Mouse (Mus musculus) liver, adult 2 months (tissue): ENCODE results near the gene Eif3k. TPM values are rescaled to one million over a fixed set of nuclear protein-coding genes. Genes with fewer than 3 reads are reported as not detected.

ENCODE experiments used
- DNase-seq: peaks from one replicate; pipeline ENCODE4 v3.0.0-alpha.2; 2011; ENCODE audit warnings: low read depth, low spot score; ENCODE audit errors: extremely low read depth
- H3K27ac ChIP-seq: fragments of 200-500 bp; replicated peaks from 2 replicates; pipeline ENCODE4 v1.5.1; 2012; ENCODE audit warnings: low read depth, mild to moderate bottlenecking, control low read depth, inconsistent platforms, low read length; ENCODE audit not compliant: insufficient read depth
- H3K27me3 ChIP-seq: fragments of 200-500 bp; 2 replicates; pipeline ENCODE4 v1.6.1; 2012; ENCODE audit warnings: mild to moderate bottlenecking, moderate library complexity, low read length, inconsistent platforms; ENCODE audit not compliant: control insufficient read depth, insufficient read depth
- H3K36me3 ChIP-seq: fragments of 200-500 bp; 2 replicates; pipeline ENCODE4 v1.6.1; 2012; ENCODE audit warnings: low read length, inconsistent platforms; ENCODE audit not compliant: control insufficient read depth, insufficient read depth
- H3K4me1 ChIP-seq: fragments of 200-500 bp; 2 replicates; pipeline ENCODE4 v1.6.1; 2011; ENCODE audit warnings: low read length; ENCODE audit not compliant: control insufficient read depth, insufficient read depth
- H3K4me3 ChIP-seq: fragments of 200-500 bp; 2 replicates; pipeline ENCODE4 v1.5.1; 2011; ENCODE audit warnings: low read depth, mild to moderate bottlenecking, control low read depth, low read length, moderate library complexity; ENCODE audit not compliant: insufficient read depth
- H3K79me2 ChIP-seq: fragments of 200-500 bp; 2 replicates; pipeline ENCODE4 v1.6.1; 2012; ENCODE audit warnings: inconsistent platforms, mild to moderate bottlenecking, low read length, moderate library complexity; ENCODE audit not compliant: control insufficient read depth, insufficient read depth
- H3K9ac ChIP-seq: fragments of 200-500 bp; 2 replicates; pipeline ENCODE4 v1.6.1; 2012; ENCODE audit warnings: low read depth, mild to moderate bottlenecking, control low read depth, inconsistent platforms, low read length
- CTCF ChIP-seq: fragments of 200-500 bp; IDR thresholded peaks from 2 replicates; pipeline ENCODE4 v1.5.1; 2011; ENCODE audit warnings: low read depth, low read length, control low read depth
- POLR2A ChIP-seq: fragments of 200-500 bp; IDR thresholded peaks from 2 replicates; pipeline ENCODE4 v1.6.1; 2011; ENCODE audit warnings: low read length, control low read depth; ENCODE audit not compliant: insufficient read depth; ENCODE audit errors: extremely low read depth
- WGBS: fragments of 180-500 bp; shearing (Covaris S2); methylation state at CpG from one replicate; pipeline ENCODE4 v1.1.7; 2018; 5-methylcytosine and 5-hydroxymethylcytosine counted together
- polyA plus RNA-seq: library from polyadenylated mRNA; depleted of rRNA; stranded (reverse); fragments of >200 nt; gene quantifications from 2 replicates; pipeline ENCODE4 v1.2.3, GENCODE M21; 2012
- total RNA-seq: library from RNA; depleted of rRNA; stranded (reverse); fragments of >200 nt; gene quantifications from 2 replicates; pipeline ENCODE4 v1.2.3, GENCODE M21; 2014

Eif3k gene
- total and polyA plus RNA-seq, 2 experiments, result 64.8 to 91.2 TPM

DNA sequence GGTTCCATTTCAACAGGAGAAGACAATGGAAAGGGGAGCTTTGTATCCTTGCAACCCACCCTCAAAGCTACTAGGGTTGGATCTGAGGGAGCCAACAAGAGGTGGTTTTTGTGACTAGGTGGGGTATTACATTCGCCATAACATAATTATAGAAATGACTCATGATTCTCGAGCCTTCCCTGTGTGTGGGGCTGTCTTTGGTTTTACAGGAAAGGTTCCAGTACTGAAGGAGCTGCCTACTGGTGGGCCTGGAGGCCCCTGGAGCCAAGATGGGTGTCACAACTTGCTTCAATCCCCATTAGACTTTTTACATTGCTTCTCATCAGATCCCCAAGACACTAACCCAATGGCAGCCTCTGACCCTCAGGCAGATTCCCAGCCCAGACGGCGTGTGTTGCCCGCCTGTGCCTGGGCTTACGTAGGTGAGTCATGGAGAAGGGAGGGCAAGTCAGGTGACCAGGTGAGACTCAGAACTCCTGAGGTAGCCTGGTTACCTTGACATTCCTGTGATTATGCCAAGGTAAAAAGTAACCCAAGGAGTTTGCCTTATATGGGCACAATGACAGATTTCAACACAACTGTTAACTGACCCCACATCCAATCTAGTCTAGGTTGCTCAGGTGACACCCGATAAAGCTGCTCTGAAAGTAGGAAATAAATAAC is 50.5 kb downstream of the Eif3k start:
- Histone ChIP-seq H3K79me2 (peaks cover 38% of the 10 kb centered on the region), H3K9ac (no peak overlapping the region), H3K27me3 (no peaks in the 10 kb centered on the region), H3K36me3 (no peaks in the 10 kb centered on the region), H3K4me3 (no peak overlapping the region), H3K4me1 (peaks cover 51% of the 10 kb centered on the region), H3K27ac (peak overlapping the region; percentile 26)
- TF ChIP-seq CTCF, result no peak
- TF ChIP-seq POLR2A, result no peak
- DNase-seq, result peak; percentile 75
- 31% methylated on average over 7 of the region's 7 CpGs for WGBS

DNA sequence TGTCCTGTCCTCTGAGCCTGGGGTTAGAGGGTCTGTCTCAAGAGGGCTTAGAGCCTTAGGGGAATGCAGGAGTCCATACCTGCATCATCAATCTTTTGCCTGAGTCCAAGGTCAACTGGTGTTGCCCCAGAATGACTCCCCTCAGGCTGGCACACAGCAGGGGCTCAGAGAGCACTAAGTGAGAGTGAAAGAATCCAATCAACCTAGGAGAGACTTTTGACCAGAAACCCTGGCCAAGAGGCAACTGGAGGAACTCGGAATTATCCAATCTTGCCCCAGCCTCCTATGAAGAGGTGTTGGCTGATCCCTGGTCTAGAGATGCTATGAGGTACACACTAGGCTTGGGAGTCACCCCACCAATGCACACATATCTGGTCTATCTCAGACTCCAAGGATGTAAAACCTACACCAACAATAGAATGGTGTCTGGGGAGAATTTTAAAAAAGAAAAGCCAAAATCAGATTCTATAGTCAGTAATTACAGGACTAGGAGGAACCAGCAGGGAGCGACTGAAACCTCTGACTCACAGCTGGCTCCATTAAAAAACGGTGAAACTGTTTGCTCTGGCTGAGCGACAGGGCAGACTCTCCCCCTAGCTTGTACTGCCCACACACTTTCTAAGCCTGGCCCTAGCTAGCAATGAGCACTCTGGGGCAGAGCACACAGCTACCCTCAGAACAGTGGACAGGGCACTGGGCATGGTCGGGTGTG is 51.2 kb downstream of the Eif3k start:
- DNase-seq, result peak; percentile 68
- H3K27me3 ChIP-seq, result no peaks in the 10 kb centered on the region
- 14% methylated on average over 5 of the region's 5 CpGs for WGBS
- TF ChIP-seq CTCF (no peak), POLR2A (no peak)
- no peak overlapping the region for H3K9ac ChIP-seq
- H3K4me1 ChIP-seq, result peaks cover 52% of the 10 kb centered on the region
- H3K36me3 ChIP-seq, result no peaks in the 10 kb centered on the region
- H3K79me2 ChIP-seq, result peaks cover 35% of the 10 kb centered on the region
- H3K4me3 ChIP-seq, result no peak overlapping the region
- H3K27ac ChIP-seq, result peak overlapping the region; percentile 33

DNA sequence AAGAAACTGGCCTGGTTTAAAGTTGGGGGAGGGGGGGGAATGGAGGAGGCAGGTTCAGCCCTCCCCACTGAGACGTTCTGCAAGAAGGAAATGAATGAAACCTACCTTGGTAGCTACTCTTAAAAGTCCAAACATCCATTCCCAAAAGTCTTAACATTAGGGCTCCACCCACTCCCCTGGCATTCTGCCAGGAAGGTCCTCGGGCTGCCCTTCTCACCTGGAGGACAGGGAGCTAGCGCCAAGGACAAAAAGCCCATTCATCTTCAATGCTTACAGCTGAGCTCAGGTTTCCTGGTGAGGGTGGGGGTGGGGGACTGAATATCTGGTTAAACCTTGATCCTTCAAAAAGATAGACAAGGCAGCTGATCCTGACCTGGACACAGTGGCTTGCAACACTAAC is 52.3 kb downstream of the Eif3k start:
- Histone ChIP-seq H3K9ac (no peak overlapping the region), H3K36me3 (no peaks in the 10 kb centered on the region), H3K4me3 (no peak overlapping the region), H3K27ac (peak overlapping the region; percentile 33; the same call in 1 of the 2 replicates), H3K79me2 (peaks cover 30% of the 10 kb centered on the region), H3K4me1 (peaks cover 54% of the 10 kb centered on the region), H3K27me3 (no peaks in the 10 kb centered on the region)
- WGBS, result 15% methylated on average over 3 of the region's 3 CpGs
- TF ChIP-seq CTCF, result no peak
- TF ChIP-seq POLR2A, result no peak
- peak; percentile 67 for DNase-seq

DNA sequence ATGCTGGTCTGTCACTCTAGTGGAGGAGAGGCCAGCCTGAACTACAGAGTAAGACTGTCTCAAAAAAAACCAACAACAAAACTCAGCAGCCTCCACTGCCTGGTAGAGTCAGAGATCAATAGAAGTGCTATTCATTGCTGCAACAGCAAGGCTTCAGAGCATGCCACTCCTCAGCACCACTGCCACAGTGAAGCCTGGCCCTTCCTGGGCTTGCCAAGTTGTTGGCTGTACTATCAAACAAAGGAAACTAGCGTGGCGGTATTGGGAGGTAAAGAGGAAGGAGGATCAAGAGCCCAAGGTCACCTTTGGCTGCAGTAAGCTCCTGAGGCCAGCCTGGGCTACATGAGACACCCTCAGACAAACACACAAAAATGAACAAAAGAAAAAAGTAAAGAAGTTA is 55.5 kb downstream of the Eif3k start:
- peaks cover 59% of the 10 kb centered on the region for H3K4me1 ChIP-seq
- no peaks in the 10 kb centered on the region for H3K27me3 ChIP-seq
- H3K27ac ChIP-seq, result peak overlapping the region; percentile 92
- DNase-seq, result peak; percentile 77
- no peak overlapping the region for H3K9ac ChIP-seq
- no peak overlapping the region for H3K4me3 ChIP-seq
- no peaks in the 10 kb centered on the region for H3K36me3 ChIP-seq
- WGBS, result 8% methylated on average over 2 of the region's 2 CpGs
- TF ChIP-seq CTCF (no peak), POLR2A (no peak)
- H3K79me2 ChIP-seq, result peaks cover 49% of the 10 kb centered on the region

DNA sequence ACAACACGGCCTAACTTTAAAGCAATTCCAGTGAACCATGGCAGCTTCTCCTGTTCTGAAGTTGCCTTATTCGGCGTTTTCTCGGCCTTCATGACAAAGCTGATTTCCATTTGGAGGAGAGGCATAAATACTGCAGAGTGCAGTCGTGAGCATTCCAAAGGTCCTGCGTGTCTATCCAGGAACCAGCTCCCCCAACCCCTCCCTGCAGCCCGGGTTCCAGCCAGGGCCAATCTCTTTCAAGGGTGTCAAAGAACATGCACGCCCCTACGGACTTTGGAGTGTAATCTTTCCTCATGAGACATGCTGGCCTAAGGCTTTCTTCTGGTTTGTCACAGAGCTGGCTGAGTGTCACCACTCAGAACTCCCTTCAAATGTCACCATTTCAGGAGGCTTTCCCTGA is 56.3 kb downstream of the Eif3k start:
- no peaks in the 10 kb centered on the region for H3K36me3 ChIP-seq
- 8% methylated on average over 9 of the region's 9 CpGs for WGBS
- no peaks in the 10 kb centered on the region for H3K27me3 ChIP-seq
- TF ChIP-seq POLR2A, result no peak
- TF ChIP-seq CTCF, result no peak
- peak; percentile 97 for DNase-seq
- H3K27ac ChIP-seq, result peak overlapping the region; percentile 93
- peak overlapping the region; percentile 21; the same call in 1 of the 2 replicates for H3K4me3 ChIP-seq
- H3K9ac ChIP-seq, result peak overlapping the region; percentile 64
- H3K4me1 ChIP-seq, result peaks cover 58% of the 10 kb centered on the region
- H3K79me2 ChIP-seq, result peaks cover 53% of the 10 kb centered on the region

DNA sequence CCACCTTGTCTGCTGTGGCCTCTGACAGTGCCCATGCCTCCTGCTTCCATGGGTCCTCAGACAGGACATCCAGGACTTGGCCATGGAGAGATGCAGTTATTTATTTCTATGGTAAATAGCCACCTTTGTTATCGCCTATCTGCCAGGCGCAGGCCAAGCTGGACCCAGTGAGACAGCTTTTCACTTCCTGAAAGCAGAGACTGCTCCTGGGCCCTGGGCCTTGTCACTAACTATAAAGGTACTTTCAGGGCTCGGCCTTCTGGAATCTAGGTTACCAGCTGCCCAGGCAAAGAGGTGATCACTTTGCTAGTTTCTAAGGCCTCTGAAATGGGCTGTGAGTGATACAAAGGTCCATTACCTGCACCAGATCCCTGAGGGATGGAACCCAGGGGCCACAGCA is 56.9 kb downstream of the Eif3k start:
- peaks cover 58% of the 10 kb centered on the region for H3K4me1 ChIP-seq
- TF ChIP-seq POLR2A (no peak), CTCF (no peak)
- no peaks in the 10 kb centered on the region for H3K27me3 ChIP-seq
- WGBS, result 26% methylated on average over 3 of the region's 3 CpGs
- H3K36me3 ChIP-seq, result no peaks in the 10 kb centered on the region
- 0 out of 2 replicates have a peak overlapping the region, but pooled peaks have one; percentile 0 for H3K4me3 ChIP-seq
- no peak for DNase-seq
- H3K9ac ChIP-seq, result peak overlapping the region; percentile 64
- peak overlapping the region; percentile 93 for H3K27ac ChIP-seq
- peaks cover 48% of the 10 kb centered on the region for H3K79me2 ChIP-seq
